Mouse (Mus musculus) midbrain, postnatal 0 days (tissue): ENCODE results near the gene Prcc. TPM values are rescaled to one million over a fixed set of nuclear protein-coding genes. Genes with fewer than 3 reads are reported as not detected.
A peak's percentile ranks its signal among the peaks of the same experiment; 100 is the strongest.

Source experiments
- ATAC-seq: fragments of 200-750 bp; cut with Nextera tagmentation; 2 replicates; pipeline ENCODE4 v1.8.0; 2017; ENCODE audit warnings: moderate number of reproducible peaks, mild to moderate bottlenecking, moderate TSS enrichment, moderate library complexity; ENCODE audit not compliant: low FRiP score
- DNase-seq: peaks from one replicate; pipeline ENCODE4 v3.0.0-alpha.2; 2015; ENCODE audit warnings: low spot score
- H3K27ac ChIP-seq: fragments of 300-500 bp; sonication (generic); 2 replicates; pipeline ENCODE4 v1.5.1; 2014; ENCODE audit warnings: low read depth, mild to moderate bottlenecking, low read length, mixed read lengths
- H3K27me3 ChIP-seq: fragments of 300-500 bp; sonication (generic); 2 replicates; pipeline ENCODE4 v1.6.1; 2014; ENCODE audit warnings: low read length, control low read depth, mixed read lengths; ENCODE audit not compliant: insufficient read depth
- H3K36me3 ChIP-seq: fragments of 300-500 bp; sonication (generic); 2 replicates; pipeline ENCODE4 v1.6.1; 2014; ENCODE audit warnings: low read length, control low read depth, mixed read lengths; ENCODE audit not compliant: insufficient read depth
- H3K4me1 ChIP-seq: fragments of 300-500 bp; sonication (generic); 2 replicates; pipeline ENCODE4 v1.6.1; 2014; ENCODE audit warnings: mild to moderate bottlenecking, control low read depth, antibody characterized with exemption, low read length, mixed read lengths; ENCODE audit not compliant: insufficient read depth
- H3K4me2 ChIP-seq: fragments of 300-500 bp; sonication (generic); 2 replicates; pipeline ENCODE4 v1.6.1; 2014; ENCODE audit warnings: low read depth, mild to moderate bottlenecking, low read length, mixed read lengths; ENCODE audit not compliant: poor library complexity, severe bottlenecking
- H3K4me3 ChIP-seq: fragments of 300-500 bp; sonication (generic); 2 replicates; pipeline ENCODE4 v1.5.1; 2014; ENCODE audit warnings: low read depth, mild to moderate bottlenecking, low read length, moderate library complexity
- H3K9ac ChIP-seq: fragments of 300-500 bp; sonication (generic); replicated peaks from 2 replicates; pipeline ENCODE4 v1.6.1; 2014; ENCODE audit warnings: mild to moderate bottlenecking, low read length, moderate library complexity, mixed read lengths; ENCODE audit not compliant: poor library complexity, severe bottlenecking
- H3K9me3 ChIP-seq: fragments of 300-500 bp; sonication (generic); 2 replicates; pipeline ENCODE4 v1.6.1; 2016; ENCODE audit warnings: low read length, control low read depth
- CTCF ChIP-seq: IDR thresholded peaks from 2 replicates; pipeline ENCODE4 v1.5.1; 2016; ENCODE audit warnings: antibody characterized with exemption, mild to moderate bottlenecking
- WGBS: fragments of 180-500 bp; shearing (Covaris S2); extraction: QIAGEN DNeasy Blood & Tissue Kit; methylation state at CpG from one replicate; pipeline ENCODE4 v1.1.7; 2014; 5-methylcytosine and 5-hydroxymethylcytosine counted together
- polyA plus RNA-seq: library from polyadenylated mRNA; unstranded; fragments of >200 nt; fragmentation: Nextera tagmentation; extraction: Ambion mirVana; gene quantifications from 2 replicates; pipeline ENCODE4 v1.2.1, GENCODE M21; 2015
- total RNA-seq: library from RNA; depleted of rRNA; stranded (reverse); fragments of >200 nt; gene quantifications from 2 replicates; pipeline ENCODE4 v1.2.3, GENCODE M21; 2014; rRNA removed

Gene Prcc
- total and polyA plus RNA-seq, 2 experiments from 2014 or later, result 24.3 to 94.8 TPM

DNA sequence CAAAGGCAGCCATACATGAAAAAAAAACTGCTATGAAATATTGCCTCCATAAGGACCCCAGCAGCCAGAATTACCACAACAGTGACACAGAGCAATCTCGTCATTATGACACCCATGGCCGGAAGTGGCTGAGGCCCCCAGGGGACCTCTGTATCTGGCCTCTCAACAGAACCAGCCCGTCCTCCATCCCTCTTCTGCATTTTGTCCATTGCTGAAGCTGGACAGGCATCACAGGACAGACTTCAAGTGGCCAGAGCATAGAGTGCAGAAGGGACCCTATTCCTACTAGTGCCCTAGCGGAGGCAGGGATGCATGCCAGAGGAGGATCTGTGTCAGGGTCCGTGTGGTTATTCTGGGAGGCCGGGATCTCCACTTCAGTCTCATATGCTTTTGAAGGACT is 69.2 kb downstream of the Prcc start:
- no peak for ATAC-seq
- no peak overlapping the region for H3K27ac ChIP-seq
- H3K4me1 ChIP-seq, result peaks cover 7% of the 10 kb centered on the region; the same call in 1 of the 2 replicates
- 72% methylated on average over 6 of the region's 6 CpGs for WGBS
- no peak for TF ChIP-seq CTCF
- H3K27me3 ChIP-seq, result peaks cover 5% of the 10 kb centered on the region
- no peak overlapping the region for H3K9ac ChIP-seq
- no peak overlapping the region for H3K4me2 ChIP-seq
- no peaks in the 10 kb centered on the region for H3K9me3 ChIP-seq
- H3K36me3 ChIP-seq, result no peaks in the 10 kb centered on the region
- DNase-seq, result no peak
- H3K4me3 ChIP-seq, result no peak overlapping the region

DNA sequence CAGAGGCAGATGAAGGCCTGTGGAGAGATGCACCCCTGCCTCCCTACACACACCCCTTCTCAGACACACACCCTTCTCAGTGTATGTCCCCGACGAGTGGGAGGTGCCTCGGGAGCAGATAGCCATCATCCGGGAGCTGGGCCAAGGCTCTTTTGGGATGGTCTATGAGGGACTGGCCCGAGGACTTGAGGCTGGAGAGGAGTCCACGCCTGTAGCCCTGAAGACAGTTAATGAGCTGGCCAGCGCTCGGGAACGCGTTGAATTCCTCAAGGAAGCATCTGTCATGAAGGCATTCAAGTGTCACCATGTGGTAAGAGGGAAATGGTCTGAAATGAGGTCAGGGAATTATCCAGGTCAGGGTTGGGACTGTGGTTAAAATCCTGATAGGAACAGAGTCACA is 72.5 kb downstream of the Prcc start:
- no peak overlapping the region for H3K4me3 ChIP-seq
- TF ChIP-seq CTCF, result no peak
- H3K9ac ChIP-seq, result no peak overlapping the region
- H3K27ac ChIP-seq, result no peak overlapping the region
- H3K4me1 ChIP-seq, result peaks cover 7% of the 10 kb centered on the region; the same call in 1 of the 2 replicates
- no peak for DNase-seq
- no peaks in the 10 kb centered on the region for H3K9me3 ChIP-seq
- peaks cover 29% of the 10 kb centered on the region for H3K27me3 ChIP-seq
- no peak overlapping the region for H3K4me2 ChIP-seq
- ATAC-seq, result no peak
- WGBS, result 68% methylated on average over 10 of the region's 10 CpGs
- no peaks in the 10 kb centered on the region for H3K36me3 ChIP-seq

DNA sequence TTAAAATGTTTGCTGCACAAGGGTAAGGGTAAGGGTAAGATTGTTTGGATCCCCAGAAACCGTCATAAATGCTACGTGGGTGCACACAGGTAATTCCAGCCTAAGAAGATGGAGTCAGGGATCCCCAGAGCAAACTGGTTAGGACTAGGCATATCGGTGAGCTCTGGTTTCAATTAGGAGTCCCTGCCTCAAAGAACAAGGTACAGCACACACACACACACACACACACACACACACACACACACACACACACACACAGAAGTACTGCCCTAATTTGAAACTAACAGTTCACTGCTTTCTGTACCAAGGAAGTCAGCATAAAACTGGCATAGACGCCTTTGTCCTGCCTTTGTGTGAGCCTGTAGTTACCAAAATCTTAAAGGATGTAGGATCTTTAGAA is 73.0 kb downstream of the Prcc start:
- WGBS, result 88% methylated on average over 4 of the region's 4 CpGs
- DNase-seq (no peak), ATAC-seq (no peak)
- Histone ChIP-seq H3K9ac (no peak overlapping the region), H3K4me1 (peaks cover 6% of the 10 kb centered on the region; the same call in 1 of the 2 replicates), H3K27ac (no peak overlapping the region), H3K4me3 (no peak overlapping the region), H3K9me3 (no peaks in the 10 kb centered on the region), H3K27me3 (peaks cover 29% of the 10 kb centered on the region), H3K36me3 (no peaks in the 10 kb centered on the region), H3K4me2 (no peak overlapping the region)
- TF ChIP-seq CTCF, result no peak

DNA sequence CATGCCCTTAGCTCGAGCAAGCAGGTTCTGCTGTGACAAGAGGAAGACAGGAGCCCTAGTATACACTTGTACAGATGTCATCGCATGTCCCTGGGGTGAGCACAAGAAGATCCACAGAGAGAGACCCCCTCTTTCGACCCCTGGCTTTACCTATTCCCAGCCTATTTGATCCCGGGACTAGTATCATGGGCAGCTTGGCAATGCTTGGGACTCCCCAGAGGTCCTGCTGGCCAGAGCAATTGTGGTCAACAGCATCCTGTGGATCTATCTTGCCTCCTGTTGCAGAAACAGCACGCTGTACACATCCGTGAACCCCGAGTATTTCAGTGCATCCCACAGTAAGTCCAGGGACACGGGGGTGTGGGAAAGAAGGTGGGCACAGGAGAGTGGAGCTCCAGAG is 74.1 kb downstream of the Prcc start:
- H3K27me3 ChIP-seq, result peaks cover 29% of the 10 kb centered on the region
- WGBS, result 88% methylated on average over 8 of the region's 8 CpGs
- H3K36me3 ChIP-seq, result no peaks in the 10 kb centered on the region
- H3K9me3 ChIP-seq, result no peaks in the 10 kb centered on the region
- no peak overlapping the region for H3K27ac ChIP-seq
- H3K4me3 ChIP-seq, result no peak overlapping the region
- ATAC-seq, result no peak
- no peak for TF ChIP-seq CTCF
- no peak overlapping the region for H3K9ac ChIP-seq
- no peaks in the 10 kb centered on the region for H3K4me1 ChIP-seq
- H3K4me2 ChIP-seq, result no peak overlapping the region
- DNase-seq, result no peak

DNA sequence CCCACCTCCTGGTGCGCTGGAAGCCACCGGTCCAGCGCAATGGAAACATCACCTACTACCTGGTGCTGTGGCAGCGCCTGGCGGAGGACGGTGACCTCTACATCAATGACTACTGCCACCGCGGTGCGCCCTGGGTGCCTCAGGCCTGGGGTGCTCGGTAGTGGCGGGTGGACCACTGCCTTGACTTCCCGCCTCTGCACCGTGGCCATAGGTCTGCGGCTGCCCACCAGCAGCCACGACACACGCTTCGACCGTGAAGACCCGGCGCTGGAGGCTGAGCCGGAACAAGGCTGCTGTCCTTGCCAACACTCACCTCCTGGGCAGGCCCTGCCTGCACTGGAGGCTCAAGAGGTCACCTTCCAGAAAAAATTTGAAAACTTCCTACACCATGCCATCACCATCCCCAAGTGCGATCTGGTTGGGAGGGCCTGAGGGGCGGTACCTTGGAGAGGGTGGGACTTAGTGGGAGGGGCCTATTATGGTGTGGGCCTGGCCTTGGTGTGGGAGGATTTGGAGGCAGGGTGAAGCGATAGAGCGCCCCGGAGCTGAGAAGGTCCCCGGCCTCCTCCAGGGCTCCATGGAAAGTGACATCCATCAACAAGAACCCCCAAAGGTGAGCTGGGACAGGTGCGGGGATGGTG is 76.0 kb downstream of the Prcc start:
- no peak for ATAC-seq
- WGBS, result 7% methylated on average over 28 of the region's 28 CpGs
- H3K9me3 ChIP-seq, result no peaks in the 10 kb centered on the region
- no peak overlapping the region for H3K27ac ChIP-seq
- no peak for TF ChIP-seq CTCF
- peaks cover 39% of the 10 kb centered on the region for H3K27me3 ChIP-seq
- H3K4me3 ChIP-seq, result peak overlapping the region; percentile 3
- no peaks in the 10 kb centered on the region for H3K4me1 ChIP-seq
- no peaks in the 10 kb centered on the region for H3K36me3 ChIP-seq
- peak overlapping the region; percentile 33 for H3K4me2 ChIP-seq
- DNase-seq, result no peak
- no peak overlapping the region for H3K9ac ChIP-seq

Other genes starting within 250 kb of the Prcc start
- gene Lrrc71, start 137.0 kb downstream of the Prcc start, total RNA-seq, result 0.66 and 1.2 TPM in 2 replicates
- 0.96 and 1.3 TPM in 2 replicates for gene Lrrc71, start 137.0 kb downstream of the Prcc start, polyA plus RNA-seq
- 1.1 and 2.4 TPM in 2 replicates for gene Ntrk1, start 90.4 kb downstream of the Prcc start, total RNA-seq
- 1.7 and 1.8 TPM in 2 replicates for gene Ntrk1, start 90.4 kb downstream of the Prcc start, polyA plus RNA-seq
- 0.16 and 0.42 TPM in 2 replicates for gene Insrr, start 88.7 kb downstream of the Prcc start, total RNA-seq
- gene Insrr, start 88.7 kb downstream of the Prcc start, polyA plus RNA-seq, result 0.25 and 0.27 TPM in 2 replicates
- gene Pear1, start 61.3 kb downstream of the Prcc start, total RNA-seq, result 15.6 and 19.0 TPM in 2 replicates
- 5.7 and 6.1 TPM in 2 replicates for gene Pear1, start 61.3 kb downstream of the Prcc start, polyA plus RNA-seq
- gene Sh2d2a, start 38.9 kb downstream of the Prcc start, total RNA-seq, result not detected in 2 replicates
- gene Sh2d2a, start 38.9 kb downstream of the Prcc start, polyA plus RNA-seq, result not detected in 2 replicates
- gene Hdgf, start 20.7 kb upstream of the Prcc start, total RNA-seq, result 86.5 and 89.7 TPM in 2 replicates
- 135 and 139 TPM in 2 replicates for gene Hdgf, start 20.7 kb upstream of the Prcc start, polyA plus RNA-seq
- gene Mrpl24, start 33.9 kb upstream of the Prcc start, total RNA-seq, result 41.3 and 41.7 TPM in 2 replicates
- gene Mrpl24, start 33.9 kb upstream of the Prcc start, polyA plus RNA-seq, result 37.2 and 39.7 TPM in 2 replicates
- 20.5 and 21.0 TPM in 2 replicates for gene Isg20l2, start 44.7 kb upstream of the Prcc start, total RNA-seq
- 13.6 and 14.7 TPM in 2 replicates for gene Isg20l2, start 44.7 kb upstream of the Prcc start, polyA plus RNA-seq
- 27.8 and 28.2 TPM in 2 replicates for gene Rrnad1, start 45.1 kb upstream of the Prcc start, total RNA-seq
- gene Rrnad1, start 45.1 kb upstream of the Prcc start, polyA plus RNA-seq, result 17.6 and 19.1 TPM in 2 replicates
- 19.2 and 27.1 TPM in 2 replicates for gene Crabp2, start 63.1 kb upstream of the Prcc start, total RNA-seq
- 49.0 and 50.8 TPM in 2 replicates for gene Crabp2, start 63.1 kb upstream of the Prcc start, polyA plus RNA-seq
- gene Nes, start 85.5 kb upstream of the Prcc start, total RNA-seq, result 22.4 and 37.1 TPM in 2 replicates
- gene Nes, start 85.5 kb upstream of the Prcc start, polyA plus RNA-seq, result 8.2 and 8.8 TPM in 2 replicates
- gene Bcan, start 114.6 kb upstream of the Prcc start, total RNA-seq, result 248 and 284 TPM in 2 replicates
- 180 and 212 TPM in 2 replicates for gene Bcan, start 114.6 kb upstream of the Prcc start, polyA plus RNA-seq
- 2.4 and 3.0 TPM in 2 replicates for gene Hapln2, start 142.0 kb upstream of the Prcc start, total RNA-seq
- 0.83 and 0.85 TPM in 2 replicates for gene Hapln2, start 142.0 kb upstream of the Prcc start, polyA plus RNA-seq
- gene Gpatch4, start 157.5 kb upstream of the Prcc start, total RNA-seq, result 7.8 and 18.5 TPM in 2 replicates
- 32.3 and 35.7 TPM in 2 replicates for gene Gpatch4, start 157.5 kb upstream of the Prcc start, polyA plus RNA-seq
- 85.2 and 123 TPM in 2 replicates for gene Naxe, start 172.9 kb upstream of the Prcc start, total RNA-seq
- 166 and 176 TPM in 2 replicates for gene Naxe, start 172.9 kb upstream of the Prcc start, polyA plus RNA-seq
- not detected in 2 replicates for gene Ttc24, start 192.7 kb upstream of the Prcc start, total RNA-seq
- gene Ttc24, start 192.7 kb upstream of the Prcc start, polyA plus RNA-seq, result not detected in 2 replicates
- 3.1 and 5.4 TPM in 2 replicates for gene Iqgap3, start 196.4 kb upstream of the Prcc start, total RNA-seq
- gene Iqgap3, start 196.4 kb upstream of the Prcc start, polyA plus RNA-seq, result 1.2 and 1.4 TPM in 2 replicates